Mouse (Mus musculus): Measurements from ENCODE around the gene Fam198b. TPM values are rescaled to one million over a fixed set of nuclear protein-coding genes. Genes with fewer than 3 reads are reported as not detected.
A peak's percentile ranks its signal among the peaks of the same experiment; 100 is the strongest.

Gene Fam198b
- polyA plus RNA-seq (2014; fragmentation: Nextera tagmentation; extraction: Ambion mirVana) = 1.1 and 1.7 TPM in 2 replicates

DNA sequence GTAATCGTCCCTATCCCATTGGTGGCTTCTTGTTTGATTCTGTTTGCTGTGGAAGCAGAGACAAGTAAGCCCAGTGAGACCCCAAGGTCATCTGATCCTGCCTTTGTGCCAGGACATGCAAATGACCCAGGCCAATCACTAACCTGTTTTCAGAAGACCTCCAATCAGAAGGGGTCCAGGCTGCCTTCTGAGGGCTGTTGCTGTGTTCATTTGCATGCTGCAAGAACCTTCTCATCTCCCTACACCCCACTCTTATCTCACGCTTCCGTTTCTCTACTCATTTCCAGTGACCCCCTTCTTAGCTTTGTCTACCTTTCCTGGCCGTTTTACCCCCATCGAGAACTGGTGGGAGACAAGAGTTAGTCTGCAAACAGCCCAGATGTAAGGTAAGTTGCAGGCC, at the start of gene Fam198b:
Gene Fam198b (plus strand): TSS at position 229 of the 400 bp plus-strand sequence.
- H3K4me3 ChIP-seq (ENCODE audit: low read depth, low read length) = no peak within 1 kb of the TSS
- no peak within 1 kb of the TSS for H3K4me2 ChIP-seq (ENCODE audit: low read depth, low read length, severe bottlenecking)
- H3K9me3 ChIP-seq (ENCODE audit: control insufficient read depth, low read length) = no peaks in the 10 kb centered on the region
- 71% methylated on average over 5 of the region's 5 CpGs for WGBS
- ATAC-seq (replicated peaks; ENCODE audit: low FRiP score) (0 out of 2 replicates have a peak, but pooled peaks have one; percentile 25), DNase-seq (ENCODE audit: low spot score) (no peak)
- H3K9ac ChIP-seq (ENCODE audit: low read length) = no peak within 1 kb of the TSS
- no peaks in the 10 kb centered on the region for H3K27me3 ChIP-seq (ENCODE audit: control insufficient read depth, insufficient read depth, low read length)
- H3K36me3 ChIP-seq (ENCODE audit: control insufficient read depth, insufficient read depth, low read length) = no peaks in the 10 kb centered on the region
- H3K27ac ChIP-seq (ENCODE audit: low read depth, low read length) = no peak within 1 kb of the TSS
- no peaks in the 10 kb centered on the region for H3K4me1 ChIP-seq (replicated peaks; ENCODE audit: control insufficient read depth, insufficient read depth, low read length)

DNA sequence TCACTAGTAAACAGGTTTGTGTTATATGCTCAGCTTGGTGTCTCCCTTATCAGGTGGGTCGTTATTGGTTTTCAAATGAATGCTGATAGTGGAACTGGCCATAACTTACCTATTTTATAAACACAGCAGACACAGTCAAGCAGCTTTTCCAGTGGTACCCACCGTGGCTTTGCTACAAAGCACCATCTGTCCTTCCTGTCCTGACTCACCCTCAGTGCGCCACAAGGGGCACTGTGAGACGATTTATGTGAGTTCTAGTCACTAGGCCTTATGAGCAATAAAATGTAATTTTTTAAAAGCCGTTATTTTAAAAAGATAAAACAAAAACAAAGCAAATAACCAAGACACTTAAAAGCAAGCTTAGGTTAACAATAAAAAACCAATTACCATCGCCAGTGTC, 45.6 kb upstream of the Fam198b start:
- no peak for DNase-seq (ENCODE audit: low spot score)
- no peaks in the 10 kb centered on the region for H3K9me3 ChIP-seq (ENCODE audit: control insufficient read depth, low read length)
- no peak overlapping the region for H3K9ac ChIP-seq (ENCODE audit: low read length)
- no peaks in the 10 kb centered on the region for H3K27me3 ChIP-seq (ENCODE audit: control insufficient read depth, insufficient read depth, low read length)
- H3K27ac ChIP-seq (ENCODE audit: low read depth, low read length) = no peak overlapping the region
- no peaks in the 10 kb centered on the region for H3K4me1 ChIP-seq (replicated peaks; ENCODE audit: control insufficient read depth, insufficient read depth, low read length)
- WGBS = 56% methylated on average over 6 of the region's 6 CpGs
- ATAC-seq (replicated peaks; ENCODE audit: low FRiP score) = no peak
- no peak overlapping the region for H3K4me2 ChIP-seq (ENCODE audit: low read depth, low read length, severe bottlenecking)
- no peak overlapping the region for H3K4me3 ChIP-seq (ENCODE audit: low read depth, low read length)
- H3K36me3 ChIP-seq (ENCODE audit: control insufficient read depth, insufficient read depth, low read length) = no peaks in the 10 kb centered on the region

DNA sequence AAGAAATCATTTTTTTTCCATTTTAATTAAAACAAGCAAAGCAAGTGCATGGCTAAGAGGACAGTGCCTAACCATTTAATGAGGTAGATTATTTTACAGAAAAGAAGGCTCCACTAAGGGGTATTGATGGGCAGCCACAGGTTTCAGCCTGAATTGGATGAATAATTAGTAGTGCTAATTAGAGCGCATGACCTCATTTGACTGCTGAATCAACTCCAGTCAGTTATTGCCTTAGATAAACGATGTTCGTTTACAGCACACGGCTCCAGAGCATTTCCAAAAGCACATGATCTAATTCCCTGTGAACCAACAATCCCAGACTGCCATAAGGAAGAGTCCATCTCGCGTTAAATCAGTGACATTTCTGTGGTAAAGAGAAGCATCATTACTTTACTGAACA, 42.9 kb upstream of the Fam198b start:
- 47% methylated on average over 6 of the region's 6 CpGs for WGBS
- DNase-seq (ENCODE audit: low spot score) (no peak), ATAC-seq (replicated peaks; ENCODE audit: low FRiP score) (peak; percentile 71)
- Histone ChIP-seq H3K27me3 (ENCODE audit: control insufficient read depth, insufficient read depth, low read length) (no peaks in the 10 kb centered on the region), H3K9ac (ENCODE audit: low read length) (no peak overlapping the region; the same call in 1 of the 2 replicates), H3K9me3 (ENCODE audit: control insufficient read depth, low read length) (no peaks in the 10 kb centered on the region), H3K36me3 (ENCODE audit: control insufficient read depth, insufficient read depth, low read length) (no peaks in the 10 kb centered on the region), H3K4me1 (replicated peaks; ENCODE audit: control insufficient read depth, insufficient read depth, low read length) (no peaks in the 10 kb centered on the region), H3K4me2 (ENCODE audit: low read depth, low read length, severe bottlenecking) (peak overlapping the region; percentile 55), H3K4me3 (ENCODE audit: low read depth, low read length) (no peak overlapping the region; the same call in 1 of the 2 replicates), H3K27ac (ENCODE audit: low read depth, low read length) (peak overlapping the region; percentile 21; the same call in 1 of the 2 replicates)

DNA sequence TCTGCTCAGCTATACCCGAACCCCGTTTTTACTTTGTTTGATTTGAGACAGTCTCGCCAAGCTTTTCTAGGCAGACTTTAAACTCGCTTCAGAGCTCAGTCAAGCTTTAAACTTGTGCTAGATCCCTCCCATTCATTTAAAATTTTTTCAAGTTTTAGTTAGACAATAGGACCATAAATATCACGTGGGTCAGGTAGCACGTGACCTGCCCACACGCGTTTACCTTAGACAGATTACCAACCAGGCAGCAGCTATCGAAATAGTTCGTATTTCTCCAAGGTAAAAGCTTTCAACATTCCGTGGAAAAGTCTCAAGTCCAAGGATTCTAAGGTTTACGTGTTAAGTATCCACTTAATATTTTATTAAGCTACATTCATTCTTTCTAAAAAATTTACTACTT, 42.2 kb upstream of the Fam198b start:
- Histone ChIP-seq H3K9ac (ENCODE audit: low read length) (peak overlapping the region; percentile 51; the same call in 1 of the 2 replicates), H3K4me3 (ENCODE audit: low read depth, low read length) (peak overlapping the region; percentile 38), H3K9me3 (ENCODE audit: control insufficient read depth, low read length) (no peaks in the 10 kb centered on the region), H3K27me3 (ENCODE audit: control insufficient read depth, insufficient read depth, low read length) (no peaks in the 10 kb centered on the region), H3K27ac (ENCODE audit: low read depth, low read length) (no peak overlapping the region), H3K36me3 (ENCODE audit: control insufficient read depth, insufficient read depth, low read length) (no peaks in the 10 kb centered on the region), H3K4me1 (replicated peaks; ENCODE audit: control insufficient read depth, insufficient read depth, low read length) (no peaks in the 10 kb centered on the region), H3K4me2 (ENCODE audit: low read depth, low read length, severe bottlenecking) (peak overlapping the region; percentile 55)
- ATAC-seq (replicated peaks; ENCODE audit: low FRiP score) (peak; percentile 71), DNase-seq (ENCODE audit: low spot score) (peak; percentile 81)
- 9% methylated on average over 12 of the region's 12 CpGs for WGBS

DNA sequence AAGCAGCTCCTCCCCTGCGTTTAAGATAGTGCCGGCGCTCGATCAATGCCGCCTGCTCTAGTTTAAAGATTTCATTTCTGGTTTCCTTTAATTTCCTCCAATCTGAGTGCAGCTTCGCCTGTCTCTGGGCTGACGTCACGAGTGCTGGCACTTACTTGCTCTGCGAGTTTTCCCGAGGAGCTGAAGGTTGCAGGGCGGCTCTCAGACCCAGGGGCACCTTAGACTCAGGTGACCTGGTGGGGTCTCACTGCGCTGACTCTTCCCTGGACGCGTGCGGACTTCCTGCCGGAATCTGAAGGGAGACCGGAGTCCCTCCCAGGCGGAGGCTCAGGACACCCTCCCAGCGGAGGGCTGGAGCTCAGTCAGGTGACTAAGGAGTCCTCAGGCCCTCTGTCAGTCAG, 41.7 kb upstream of the Fam198b start:
- H3K36me3 ChIP-seq (ENCODE audit: control insufficient read depth, insufficient read depth, low read length) = no peaks in the 10 kb centered on the region
- WGBS = under 1% methylated on average over 19 of the region's 19 CpGs
- H3K9ac ChIP-seq (ENCODE audit: low read length) = peak overlapping the region; percentile 51
- peak; percentile 82 for ATAC-seq (replicated peaks; ENCODE audit: low FRiP score)
- peak overlapping the region; percentile 38 for H3K4me3 ChIP-seq (ENCODE audit: low read depth, low read length)
- no peaks in the 10 kb centered on the region for H3K4me1 ChIP-seq (replicated peaks; ENCODE audit: control insufficient read depth, insufficient read depth, low read length)
- no peaks in the 10 kb centered on the region for H3K27me3 ChIP-seq (ENCODE audit: control insufficient read depth, insufficient read depth, low read length)
- no peak overlapping the region for H3K27ac ChIP-seq (ENCODE audit: low read depth, low read length)
- DNase-seq (ENCODE audit: low spot score) = peak; percentile 78
- no peaks in the 10 kb centered on the region for H3K9me3 ChIP-seq (ENCODE audit: control insufficient read depth, low read length)
- peak overlapping the region; percentile 55 for H3K4me2 ChIP-seq (ENCODE audit: low read depth, low read length, severe bottlenecking)

DNA sequence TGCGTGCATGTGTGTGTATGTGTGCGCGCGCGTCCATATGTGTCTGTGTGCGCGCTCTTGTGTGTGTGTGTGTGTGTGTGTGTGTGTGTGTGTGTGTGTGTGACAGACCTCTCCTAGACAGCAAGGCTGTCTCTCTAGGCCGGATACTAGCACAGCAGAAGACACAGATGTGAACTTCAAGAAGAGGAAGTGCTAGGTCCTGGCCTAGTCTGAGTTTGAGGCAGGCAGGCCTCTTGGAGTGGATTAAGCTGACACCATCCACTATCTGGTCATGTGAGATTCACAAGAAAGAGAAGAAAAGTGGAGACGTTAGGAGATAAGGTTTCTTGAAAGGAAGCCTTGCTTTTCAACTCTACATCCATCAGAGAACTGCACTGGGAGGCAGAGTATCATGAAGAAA, 40.3 kb upstream of the Fam198b start:
- Histone ChIP-seq H3K36me3 (ENCODE audit: control insufficient read depth, insufficient read depth, low read length) (no peaks in the 10 kb centered on the region), H3K9ac (ENCODE audit: low read length) (no peak overlapping the region), H3K27me3 (ENCODE audit: control insufficient read depth, insufficient read depth, low read length) (no peaks in the 10 kb centered on the region), H3K27ac (ENCODE audit: low read depth, low read length) (no peak overlapping the region), H3K4me1 (replicated peaks; ENCODE audit: control insufficient read depth, insufficient read depth, low read length) (no peaks in the 10 kb centered on the region), H3K4me2 (ENCODE audit: low read depth, low read length, severe bottlenecking) (no peak overlapping the region), H3K4me3 (ENCODE audit: low read depth, low read length) (no peak overlapping the region), H3K9me3 (ENCODE audit: control insufficient read depth, low read length) (no peaks in the 10 kb centered on the region)
- no peak for DNase-seq (ENCODE audit: low spot score)
- no peak for ATAC-seq (replicated peaks; ENCODE audit: low FRiP score)
- WGBS = 94% methylated on average over 9 of the region's 9 CpGs

DNA sequence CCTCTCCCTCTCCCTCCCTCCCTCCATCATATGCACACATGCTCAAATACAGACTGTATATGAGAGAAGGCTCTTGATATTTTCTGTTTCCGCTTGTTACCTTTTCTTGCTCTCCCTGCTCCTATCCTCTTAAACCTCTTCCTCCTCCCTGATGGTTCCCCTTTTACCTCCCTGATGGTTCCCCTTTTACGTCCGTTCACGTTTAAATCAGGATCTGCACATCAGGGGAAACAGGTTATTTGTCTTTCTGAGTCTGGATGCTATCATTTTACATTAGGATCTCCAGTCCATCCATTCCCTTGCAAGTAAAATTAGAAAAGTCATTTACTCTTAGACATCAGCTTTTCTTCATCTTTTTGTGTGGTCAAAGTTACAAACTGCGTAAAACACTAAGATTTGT, 37.7 kb upstream of the Fam198b start:
- Histone ChIP-seq H3K27ac (ENCODE audit: low read depth, low read length) (no peak overlapping the region), H3K4me3 (ENCODE audit: low read depth, low read length) (no peak overlapping the region), H3K4me2 (ENCODE audit: low read depth, low read length, severe bottlenecking) (no peak overlapping the region), H3K9me3 (ENCODE audit: control insufficient read depth, low read length) (no peaks in the 10 kb centered on the region), H3K36me3 (ENCODE audit: control insufficient read depth, insufficient read depth, low read length) (no peaks in the 10 kb centered on the region), H3K27me3 (ENCODE audit: control insufficient read depth, insufficient read depth, low read length) (no peaks in the 10 kb centered on the region), H3K4me1 (replicated peaks; ENCODE audit: control insufficient read depth, insufficient read depth, low read length) (no peaks in the 10 kb centered on the region), H3K9ac (ENCODE audit: low read length) (no peak overlapping the region)
- no peak for DNase-seq (ENCODE audit: low spot score)
- WGBS = 90% methylated on average over 5 of the region's 5 CpGs
- no peak for ATAC-seq (replicated peaks; ENCODE audit: low FRiP score)

DNA sequence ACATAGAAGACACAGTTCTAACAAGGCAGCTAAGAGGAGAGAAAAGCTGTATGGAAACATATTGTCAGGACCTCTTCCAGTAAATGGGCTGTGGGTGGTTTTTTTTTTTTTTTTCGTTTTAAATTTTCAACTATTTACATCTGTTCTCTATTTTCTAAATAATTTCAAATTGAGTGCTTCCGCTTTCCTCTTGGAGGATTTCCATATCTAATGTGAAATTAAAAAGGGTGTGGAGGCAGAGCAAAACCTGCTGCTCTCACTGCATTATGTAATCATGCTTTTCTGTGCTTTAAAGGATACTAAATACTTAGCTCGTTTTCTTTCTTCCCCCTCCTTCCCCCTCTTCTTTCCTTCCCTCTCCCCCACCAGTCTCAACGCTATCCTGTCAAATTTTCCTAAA, 35.5 kb upstream of the Fam198b start:
- Histone ChIP-seq H3K9me3 (ENCODE audit: control insufficient read depth, low read length) (no peaks in the 10 kb centered on the region), H3K9ac (ENCODE audit: low read length) (no peak overlapping the region), H3K27ac (ENCODE audit: low read depth, low read length) (no peak overlapping the region), H3K4me1 (replicated peaks; ENCODE audit: control insufficient read depth, insufficient read depth, low read length) (no peaks in the 10 kb centered on the region), H3K27me3 (ENCODE audit: control insufficient read depth, insufficient read depth, low read length) (no peaks in the 10 kb centered on the region), H3K4me3 (ENCODE audit: low read depth, low read length) (no peak overlapping the region), H3K4me2 (ENCODE audit: low read depth, low read length, severe bottlenecking) (no peak overlapping the region), H3K36me3 (ENCODE audit: control insufficient read depth, insufficient read depth, low read length) (no peaks in the 10 kb centered on the region)
- WGBS = 46% methylated on average over 4 of the region's 4 CpGs
- DNase-seq (ENCODE audit: low spot score) = no peak
- no peak for ATAC-seq (replicated peaks; ENCODE audit: low FRiP score)

DNA sequence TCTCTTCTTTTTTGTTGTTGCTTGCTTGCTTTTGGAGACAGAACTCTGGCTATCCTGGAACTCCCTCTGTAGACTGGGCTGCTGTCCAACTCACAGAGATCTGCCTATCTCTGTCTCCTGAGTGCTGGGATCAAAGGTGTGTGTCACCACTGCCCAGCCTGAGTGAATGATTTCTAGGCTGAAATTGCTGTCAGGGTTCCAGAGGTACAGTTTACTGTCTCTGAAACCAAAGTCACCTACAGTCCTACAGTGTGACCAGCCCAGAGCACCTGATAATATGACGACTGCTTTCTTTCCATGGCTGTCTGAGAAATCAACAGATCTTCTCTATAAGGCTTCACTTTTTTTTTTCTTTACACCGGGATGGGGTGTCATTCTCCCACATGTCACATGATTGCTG, 34.7 kb upstream of the Fam198b start:
- Histone ChIP-seq H3K27me3 (ENCODE audit: control insufficient read depth, insufficient read depth, low read length) (no peaks in the 10 kb centered on the region), H3K9me3 (ENCODE audit: control insufficient read depth, low read length) (no peaks in the 10 kb centered on the region), H3K4me1 (replicated peaks; ENCODE audit: control insufficient read depth, insufficient read depth, low read length) (no peaks in the 10 kb centered on the region), H3K9ac (ENCODE audit: low read length) (no peak overlapping the region), H3K36me3 (ENCODE audit: control insufficient read depth, insufficient read depth, low read length) (no peaks in the 10 kb centered on the region), H3K27ac (ENCODE audit: low read depth, low read length) (no peak overlapping the region), H3K4me3 (ENCODE audit: low read depth, low read length) (no peak overlapping the region), H3K4me2 (ENCODE audit: low read depth, low read length, severe bottlenecking) (no peak overlapping the region)
- DNase-seq (ENCODE audit: low spot score) (no peak), ATAC-seq (replicated peaks; ENCODE audit: low FRiP score) (no peak)
- 84% methylated on average over 2 of the region's 2 CpGs for WGBS

All from forebrain, embryonic 11.5 days (tissue).